Comparison of ENCODE assay signal across 9 mouse cellular contexts in the genomic region with DNA sequence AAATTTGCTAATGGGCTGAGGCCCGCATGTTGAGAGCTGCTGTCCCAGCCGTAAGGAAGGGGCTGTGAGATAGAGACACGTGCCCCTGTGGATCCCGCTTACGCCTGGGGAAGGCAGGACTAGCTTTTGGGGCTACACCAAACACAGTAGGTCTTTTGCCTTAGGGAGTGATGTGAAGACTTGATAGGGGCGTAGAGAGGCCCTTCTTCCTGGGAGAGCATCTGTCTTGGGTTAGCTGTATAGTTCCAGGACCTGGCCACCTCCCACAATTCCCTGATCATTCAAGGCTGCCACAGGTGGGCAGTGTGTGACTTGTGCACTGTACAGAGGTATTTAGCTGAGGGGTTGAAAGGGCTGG. TPM values are rescaled to one million over a fixed set of nuclear protein-coding genes. Genes with fewer than 3 reads are reported as not detected.
A peak's percentile ranks its signal among the peaks of the same experiment; 100 is the strongest.
DNase-seq lines count a peak whose midpoint lies in the region; ATAC-seq and TF ChIP-seq lines count a peak whose summit lies in the region.
"Had no signal": no experiment of that assay in that cellular context is flagged by ENCODE, and none has a peak within 500 bp of the region (broad histone marks: within the 10 kb centered on the region; RNA-seq: fewer than 3 reads in every experiment).

No protein-coding gene starts in this region.

- H3K4me1 ChIP-seq in erythroblast, embryonic 14.5 days (ENCODE audit: control insufficient read depth): peaks cover 89% of the 10 kb centered on the region
- peaks cover 15% of the 10 kb centered on the region; the same call in 1 of the 2 replicates for H3K4me1 ChIP-seq in lung, postnatal 0 days (ENCODE audit: insufficient read depth, low read depth, low read length)
- H3K4me1 ChIP-seq in liver, embryonic 15.5 days (replicated peaks): peaks cover 92% of the 10 kb centered on the region
- H3K4me1 ChIP-seq in stomach, embryonic 14.5 days (ENCODE audit: control insufficient read depth, insufficient read depth, low read length): peaks cover 43% of the 10 kb centered on the region

- WGBS in lung, postnatal 0 days: over 99% methylated on average over 6 of the region's 6 CpGs
- 65% methylated on average over 6 of the region's 6 CpGs for WGBS in liver, embryonic 15.5 days (ENCODE audit: insufficient replicate concordance)
- 86% methylated on average over 6 of the region's 6 CpGs for WGBS in stomach, embryonic 14.5 days

- intact Hi-C loops in left cerebral cortex, adult 2 months (cut with DNase I): no loop called here

- no peak for ATAC-seq in erythroblast, adult 5-6 weeks (replicated peaks; ENCODE audit: low FRiP score, poor library complexity, severe bottlenecking)
- ATAC-seq in lung, postnatal 0 days: no peak
- ATAC-seq in liver, embryonic 15.5 days (ENCODE audit: insufficient read depth): no peak
- no peak for ATAC-seq in stomach, embryonic 14.5 days (ENCODE audit: insufficient number of reproducible peaks, insufficient read depth, low FRiP score, low read depth)

- H3K27ac ChIP-seq in lung, postnatal 0 days (ENCODE audit: low read length): no peak overlapping the region
- H3K27ac ChIP-seq in liver, embryonic 15.5 days (replicated peaks): peak overlapping the region; percentile 100
- no peak overlapping the region for H3K27ac ChIP-seq in stomach, embryonic 14.5 days (ENCODE audit: low read length)
- H3K27ac ChIP-seq in left cerebral cortex, adult 2 months: no peak overlapping the region

- H3K4me2 ChIP-seq in lung, postnatal 0 days (replicated peaks; ENCODE audit: low read depth, low read length): peak overlapping the region; percentile 3; the same call in 1 of the 2 replicates
- peak overlapping the region; percentile 91 for H3K4me2 ChIP-seq in liver, embryonic 15.5 days
- 0 out of 2 replicates have a peak overlapping the region, but pooled peaks have one; percentile 93 for H3K4me2 ChIP-seq in stomach, embryonic 14.5 days (replicated peaks; ENCODE audit: low read depth, low read length)

- no peak overlapping the region for H3K9ac ChIP-seq in lung, postnatal 0 days (replicated peaks; ENCODE audit: low read depth)
- peak overlapping the region; percentile 97 for H3K9ac ChIP-seq in liver, embryonic 15.5 days
- no peak overlapping the region for H3K9ac ChIP-seq in stomach, embryonic 14.5 days (replicated peaks; ENCODE audit: low read depth, low read length)

- no peak for TF ChIP-seq EP300 in lung, postnatal 0 days (IDR thresholded peaks at IDR 0.05)

- no peaks in the 10 kb centered on the region for H3K27me3 ChIP-seq in erythroblast, embryonic 14.5 days (ENCODE audit: control insufficient read depth)
- no peaks in the 10 kb centered on the region for H3K27me3 ChIP-seq in lung, postnatal 0 days (replicated peaks; ENCODE audit: insufficient read depth, low read length)
- no peaks in the 10 kb centered on the region for H3K27me3 ChIP-seq in liver, embryonic 15.5 days
- H3K27me3 ChIP-seq in stomach, embryonic 14.5 days (ENCODE audit: control insufficient read depth, insufficient read depth, low read length): no peaks in the 10 kb centered on the region

- DNase-seq in lung, postnatal 0 days (ENCODE audit: low spot score): no peak
- no peak for DNase-seq in lung, postnatal 14 days
- no peak for DNase-seq in gastrocnemius, postnatal 10 days
- DNase-seq in left cerebral cortex, adult 2 months (ENCODE audit: extremely low spot score in 1 of 2, low spot score in 2 of 2): no peak
- DNase-seq: thymus, adult 18-20 months had no signal

- H3K4me3 ChIP-seq in erythroblast, embryonic 14.5 days (replicated peaks): peak overlapping the region; percentile 85
- no peak overlapping the region for H3K4me3 ChIP-seq in lung, postnatal 0 days (ENCODE audit: low read depth, low read length)
- H3K4me3 ChIP-seq in liver, embryonic 15.5 days (replicated peaks): peak overlapping the region; percentile 91
- H3K4me3 ChIP-seq in stomach, embryonic 14.5 days (ENCODE audit: low read depth, low read length): no peak overlapping the region
- no peak overlapping the region for H3K4me3 ChIP-seq in left cerebral cortex, adult 2 months

- H3K9me3 ChIP-seq in erythroblast, embryonic 14.5 days (ENCODE audit: control insufficient read depth, low read length): no peaks in the 10 kb centered on the region
- H3K9me3 ChIP-seq in lung, postnatal 0 days (ENCODE audit: low read length): no peaks in the 10 kb centered on the region
- H3K9me3 ChIP-seq in liver, embryonic 15.5 days (replicated peaks): no peaks in the 10 kb centered on the region
- no peaks in the 10 kb centered on the region for H3K9me3 ChIP-seq in stomach, embryonic 14.5 days (ENCODE audit: control insufficient read depth, low read depth, low read length)

- H3K36me3 ChIP-seq in erythroblast, embryonic 14.5 days (ENCODE audit: control insufficient read depth): peaks cover 71% of the 10 kb centered on the region
- H3K36me3 ChIP-seq in lung, postnatal 0 days (ENCODE audit: insufficient read depth, low read length): no peaks in the 10 kb centered on the region
- H3K36me3 ChIP-seq in liver, embryonic 15.5 days (replicated peaks): peaks cover 45% of the 10 kb centered on the region
- H3K36me3 ChIP-seq in stomach, embryonic 14.5 days (ENCODE audit: control insufficient read depth, insufficient read depth, low read length): peaks cover 5% of the 10 kb centered on the region; the same call in 1 of the 2 replicates

- no peak; the same call in 1 of the 2 replicates for TF ChIP-seq CTCF in lung, postnatal 0 days (IDR thresholded peaks at IDR 0.05)
- TF ChIP-seq CTCF in left cerebral cortex, adult 2 months (IDR thresholded peaks at IDR 0.05): no peak

RNA-seq across cellular contexts. Expression of a gene that starts 13.9 kb away (rescaled TPM):
- 3.1 and 3.2 TPM in 2 replicates for polyA plus RNA-seq in erythroblast, embryonic 14.5 days (2012)
- 19.9 and 22.1 TPM in 2 replicates for total RNA-seq in erythroblast, adult 5-6 weeks (2015; ENCODE audit: low replicate concordance)
- total RNA-seq in erythroblast, adult 5-6 weeks (2017; ENCODE audit: low replicate concordance): 33.7 and 49.8 TPM in 2 replicates
- 11.6 and 11.8 TPM in 2 replicates for polyA plus RNA-seq in lung, postnatal 0 days (2015; fragmentation: Nextera tagmentation; extraction: Ambion mirVana)
- polyA plus RNA-seq in liver, embryonic 15.5 days (2015; fragmentation: Nextera tagmentation; extraction: Ambion mirVana): 15.2 and 15.5 TPM in 2 replicates
- 21.7 and 23.4 TPM in 2 replicates for polyA plus RNA-seq in stomach, embryonic 14.5 days (2014; fragmentation: Nextera tagmentation; extraction: Ambion mirVana)
- 1 to 10 TPM; 2.9 to 4.2 TPM for total RNA-seq in gastrocnemius, postnatal 10 days (2021)
- total RNA-seq in left cerebral cortex, adult 2 months (2021): 10 to 100 TPM; 19.4 to 20.6 TPM

RNA-seq across cellular contexts. Expression of a gene that starts 32.0 kb away (rescaled TPM):
- polyA plus RNA-seq in erythroblast, embryonic 14.5 days (2012): 9.1 and 10.7 TPM in 2 replicates
- 21.3 and 41.8 TPM in 2 replicates for total RNA-seq in erythroblast, adult 5-6 weeks (2015; ENCODE audit: low replicate concordance)
- 29.8 and 37.1 TPM in 2 replicates for total RNA-seq in erythroblast, adult 5-6 weeks (2017; ENCODE audit: low replicate concordance)
- polyA plus RNA-seq in lung, postnatal 0 days (2015; fragmentation: Nextera tagmentation; extraction: Ambion mirVana): 108 and 123 TPM in 2 replicates
- polyA plus RNA-seq in liver, embryonic 15.5 days (2015; fragmentation: Nextera tagmentation; extraction: Ambion mirVana): 84.7 and 85.0 TPM in 2 replicates
- polyA plus RNA-seq in stomach, embryonic 14.5 days (2014; fragmentation: Nextera tagmentation; extraction: Ambion mirVana): 108 and 112 TPM in 2 replicates
- total RNA-seq in gastrocnemius, postnatal 10 days (2021): 10 to 100 TPM; 10.7 to 12.5 TPM
- total RNA-seq in left cerebral cortex, adult 2 months (2021): 10 to 100 TPM; 21.7 to 22.4 TPM

RNA-seq across cellular contexts. Expression of a gene that starts 32.1 kb away (rescaled TPM):
- polyA plus RNA-seq in erythroblast, embryonic 14.5 days (2012): 0.06 and 0.17 TPM in 2 replicates
- 0.77 TPM in 1 of 2 replicates, not detected in the other for total RNA-seq in erythroblast, adult 5-6 weeks (2015; ENCODE audit: low replicate concordance)
- total RNA-seq in erythroblast, adult 5-6 weeks (2017; ENCODE audit: low replicate concordance): 0.94 and 2.0 TPM in 2 replicates
- polyA plus RNA-seq in lung, postnatal 0 days (2015; fragmentation: Nextera tagmentation; extraction: Ambion mirVana): 2.6 and 2.8 TPM in 2 replicates
- polyA plus RNA-seq in liver, embryonic 15.5 days (2015; fragmentation: Nextera tagmentation; extraction: Ambion mirVana): 2.0 and 2.1 TPM in 2 replicates
- 5.0 and 5.6 TPM in 2 replicates for polyA plus RNA-seq in stomach, embryonic 14.5 days (2014; fragmentation: Nextera tagmentation; extraction: Ambion mirVana)
- 1 to 10 TPM; 1.8 to 2.1 TPM for total RNA-seq in gastrocnemius, postnatal 10 days (2021)
- 1 to 10 TPM; 6.1 to 7.5 TPM for total RNA-seq in left cerebral cortex, adult 2 months (2021)

RNA-seq across cellular contexts. Expression of a gene that starts 45.6 kb away (rescaled TPM):
- polyA plus RNA-seq in erythroblast, embryonic 14.5 days (2012): 0.06 and 0.42 TPM in 2 replicates
- total RNA-seq in erythroblast, adult 5-6 weeks (2015; ENCODE audit: low replicate concordance): not detected in 2 replicates
- 1.5 TPM in 1 of 2 replicates, not detected in the other for total RNA-seq in erythroblast, adult 5-6 weeks (2017; ENCODE audit: low replicate concordance)
- 1.9 and 2.1 TPM in 2 replicates for polyA plus RNA-seq in lung, postnatal 0 days (2015; fragmentation: Nextera tagmentation; extraction: Ambion mirVana)
- 0.16 and 0.20 TPM in 2 replicates for polyA plus RNA-seq in liver, embryonic 15.5 days (2015; fragmentation: Nextera tagmentation; extraction: Ambion mirVana)
- 1.0 and 1.8 TPM in 2 replicates for polyA plus RNA-seq in stomach, embryonic 14.5 days (2014; fragmentation: Nextera tagmentation; extraction: Ambion mirVana)
- total RNA-seq in gastrocnemius, postnatal 10 days (2021): under 1 TPM; 0.14 to 0.20 TPM
- 1 to 10 TPM; 2.0 to 2.8 TPM for total RNA-seq in left cerebral cortex, adult 2 months (2021)

Comparison
In these comparisons a context has a peak if more than half of its experiments do, and no peak if none do; other contexts are left out.
1. H3K4me3 ChIP-seq: peak in erythroblast, embryonic 14.5 days (single experiment) and liver, embryonic 15.5 days (single experiment); none in lung, postnatal 0 days (single experiment), stomach, embryonic 14.5 days (single experiment) and left cerebral cortex, adult 2 months (single experiment).
2. H3K4me2 ChIP-seq: peak in every context shown above with its lines; median percentile 93 in stomach, embryonic 14.5 days; 91 in liver, embryonic 15.5 days; 3 in lung, postnatal 0 days.